Comparison of ENCODE assay signal across 8 mouse cellular contexts in genomic region chr19:56822448-56822836, GRCm38 (mm10). TPM values are rescaled to one million over a fixed set of nuclear protein-coding genes. Genes with fewer than 3 reads are reported as not detected.
A peak's percentile ranks its signal among the peaks of the same experiment; 100 is the strongest.
DNase-seq lines count a peak whose midpoint lies in the region; ATAC-seq and TF ChIP-seq lines count a peak whose summit lies in the region.

No protein-coding gene starts in this region.

- TF ChIP-seq POLR2A in kidney, adult 2 months (IDR thresholded peaks at IDR 0.05; ENCODE audit: low read depth, low read length) = no peak

- H3K27me3 ChIP-seq in kidney, adult 2 months (replicated peaks; ENCODE audit: control insufficient read depth, insufficient read depth, low read length) = no peaks in the 10 kb centered on the region
- no peaks in the 10 kb centered on the region for H3K27me3 ChIP-seq in hindbrain, postnatal 0 days (ENCODE audit: insufficient read depth, low read length)
- H3K27me3 ChIP-seq in midbrain, embryonic 16.5 days (ENCODE audit: control insufficient read depth, insufficient read depth, low read depth, low read length) = no peaks in the 10 kb centered on the region

- whole genome bisulfite sequencing in kidney, adult 2 months = 14% methylated on average over 10 of the region's 10 CpGs
- 12% methylated on average over 10 of the region's 10 CpGs for WGBS in hindbrain, postnatal 0 days
- WGBS in midbrain, embryonic 16.5 days = 16% methylated on average over 10 of the region's 10 CpGs

- H3K27ac ChIP-seq in kidney, adult 2 months (ENCODE audit: insufficient read depth, low read depth, low read length) = peak overlapping the region; percentile 61; the same call in 1 of the 2 replicates
- no peak overlapping the region for H3K27ac ChIP-seq in brown adipose tissue, adult 24 weeks (replicated peaks; ENCODE audit: low read depth, low read length)
- H3K27ac ChIP-seq in hindbrain, postnatal 0 days = peak overlapping the region; percentile 87; the same call in 1 of the 2 replicates
- no peak overlapping the region for H3K27ac ChIP-seq in midbrain, embryonic 16.5 days (ENCODE audit: low read length)

- H3K4me2 ChIP-seq in hindbrain, postnatal 0 days (ENCODE audit: low read depth, low read length) = peak overlapping the region; percentile 68
- H3K4me2 ChIP-seq in midbrain, embryonic 16.5 days (ENCODE audit: low read length) = peak overlapping the region; percentile 64

- H3K9me3 ChIP-seq in hindbrain, postnatal 0 days (ENCODE audit: low read length) = no peaks in the 10 kb centered on the region
- no peaks in the 10 kb centered on the region for H3K9me3 ChIP-seq in midbrain, embryonic 16.5 days (replicated peaks; ENCODE audit: control insufficient read depth, low read length, poor library complexity, severe bottlenecking)

- H3K36me3 ChIP-seq in kidney, adult 2 months (ENCODE audit: control insufficient read depth, insufficient read depth, low read length) = no peaks in the 10 kb centered on the region
- no peaks in the 10 kb centered on the region for H3K36me3 ChIP-seq in hindbrain, postnatal 0 days (ENCODE audit: insufficient read depth, low read length)
- no peaks in the 10 kb centered on the region for H3K36me3 ChIP-seq in midbrain, embryonic 16.5 days (ENCODE audit: control insufficient read depth, insufficient read depth, low read length)

- peaks cover 19% of the 10 kb centered on the region for H3K4me1 ChIP-seq in kidney, adult 2 months (ENCODE audit: control insufficient read depth, insufficient read depth, low read length)
- H3K4me1 ChIP-seq in brown adipose tissue, adult 24 weeks (ENCODE audit: control insufficient read depth, insufficient read depth, insufficient read length, low read length) = peaks cover 16% of the 10 kb centered on the region
- peaks cover 11% of the 10 kb centered on the region for H3K4me1 ChIP-seq in hindbrain, postnatal 0 days (ENCODE audit: insufficient read depth, low read length)
- peaks cover 30% of the 10 kb centered on the region for H3K4me1 ChIP-seq in midbrain, embryonic 16.5 days (ENCODE audit: control insufficient read depth, insufficient read depth, low read length)

- peak overlapping the region; percentile 52 for H3K4me3 ChIP-seq in kidney, adult 2 months (ENCODE audit: insufficient read depth, low read depth, low read length)
- H3K4me3 ChIP-seq in brown adipose tissue, adult 24 weeks (ENCODE audit: insufficient read depth, low read depth, low read length) = peak overlapping the region; percentile 58
- H3K4me3 ChIP-seq in hindbrain, postnatal 0 days (ENCODE audit: low read length) = peak overlapping the region; percentile 96
- peak overlapping the region; percentile 86 for H3K4me3 ChIP-seq in midbrain, embryonic 16.5 days (ENCODE audit: low read depth, low read length)

- ATAC-seq in hindbrain, postnatal 0 days = no peak; the same call in none of the 2 replicates
- ATAC-seq in midbrain, embryonic 16.5 days = peak; percentile 49; the same call in 1 of the 2 replicates

- no peak for DNase-seq in kidney, adult 2 months
- DNase-seq in kidney, adult 18-20 months = no peak
- no peak for DNase-seq in hindbrain, postnatal 0 days (ENCODE audit: low spot score)
- DNase-seq in cerebellum, adult 18-20 months = no peak
- no peak for DNase-seq in cerebellum, adult 9-11 months
- DNase-seq in spleen, adult 18-20 months = no peak

- peak overlapping the region; percentile 91 for H3K9ac ChIP-seq in hindbrain, postnatal 0 days (replicated peaks; ENCODE audit: low read length)
- peak overlapping the region; percentile 23 for H3K9ac ChIP-seq in midbrain, embryonic 16.5 days (ENCODE audit: low read depth, low read length)

- no peak for TF ChIP-seq CTCF in kidney, adult 2 months (conservative IDR thresholded peaks at IDR 0.05; ENCODE audit: insufficient read depth, insufficient read length, low read depth, low read length)
- TF ChIP-seq CTCF in hindbrain, postnatal 0 days (IDR thresholded peaks at IDR 0.05; ENCODE audit: low read depth) = no peak

RNA-seq across cellular contexts. Expression of gene Ccdc186, which starts 0.5 kb away (rescaled TPM):
- 3.9 and 4.7 TPM in 2 replicates for polyA plus RNA-seq in kidney, adult 2 months (2012; rRNA removed)
- 13.5 and 19.8 TPM in 2 replicates for polyA plus RNA-seq in brown adipose tissue, adult 24 weeks (2012; ENCODE audit: insufficient read depth, insufficient read length, missing spikeins)
- 11.7 and 12.4 TPM in 2 replicates for total RNA-seq in hindbrain, postnatal 0 days (2014; rRNA removed)
- 21.7 and 22.7 TPM in 2 replicates for polyA plus RNA-seq in hindbrain, postnatal 0 days (2015; fragmentation: Nextera tagmentation; extraction: Ambion mirVana)
- 22.2 and 27.3 TPM in 2 replicates for polyA plus RNA-seq in midbrain, embryonic 16.5 days (2015; fragmentation: Nextera tagmentation; extraction: Ambion mirVana)

RNA-seq across cellular contexts. Expression of gene Tdrd1, which starts 3.6 kb away (rescaled TPM):
- polyA plus RNA-seq in kidney, adult 2 months (2012; rRNA removed) = 0.02 and 0.03 TPM in 2 replicates
- not detected in 2 replicates for polyA plus RNA-seq in brown adipose tissue, adult 24 weeks (2012; ENCODE audit: insufficient read depth, insufficient read length, missing spikeins)
- total RNA-seq in hindbrain, postnatal 0 days (2014; rRNA removed) = 0.94 and 1.0 TPM in 2 replicates
- polyA plus RNA-seq in hindbrain, postnatal 0 days (2015; fragmentation: Nextera tagmentation; extraction: Ambion mirVana) = 0.68 and 0.81 TPM in 2 replicates
- 0.98 and 1.1 TPM in 2 replicates for polyA plus RNA-seq in midbrain, embryonic 16.5 days (2015; fragmentation: Nextera tagmentation; extraction: Ambion mirVana)

RNA-seq across cellular contexts. Expression of gene Vwa2, which starts 51.6 kb away (rescaled TPM):
- polyA plus RNA-seq in kidney, adult 2 months (2012; rRNA removed) = 11.2 and 16.1 TPM in 2 replicates
- polyA plus RNA-seq in brown adipose tissue, adult 24 weeks (2012; ENCODE audit: insufficient read depth, insufficient read length, missing spikeins) = not detected in 2 replicates
- 0.79 and 1.6 TPM in 2 replicates for total RNA-seq in hindbrain, postnatal 0 days (2014; rRNA removed)
- polyA plus RNA-seq in hindbrain, postnatal 0 days (2015; fragmentation: Nextera tagmentation; extraction: Ambion mirVana) = 0.47 and 0.64 TPM in 2 replicates
- polyA plus RNA-seq in midbrain, embryonic 16.5 days (2015; fragmentation: Nextera tagmentation; extraction: Ambion mirVana) = 0.57 and 0.70 TPM in 2 replicates

Comparison
In these comparisons a context has a peak if more than half of its experiments do, and no peak if none do; other contexts are left out.
1. H3K27ac ChIP-seq: peak in kidney, adult 2 months (single experiment) and hindbrain, postnatal 0 days (single experiment); none in brown adipose tissue, adult 24 weeks (single experiment) and midbrain, embryonic 16.5 days (single experiment).
2. Peak in every context shown above with its lines, with median percentiles within 50 percentile points of each other: H3K4me3 ChIP-seq.